Mouse (Mus musculus): ENCODE measurements around the gene Gm10964.
A peak's percentile ranks its signal among the peaks of the same experiment; 100 is the strongest.

The Gm10964 gene

GRCm38 (mm10) chr3:103734696-103735519 lies 4.3 kb upstream of the Gm10964 start:
- DNase-seq = peak; percentile 52

GRCm38 (mm10) chr3:103735776-103736600 lies 3.2 kb upstream of the Gm10964 start:
- no peak for DNase-seq

GRCm38 (mm10) chr3:103737061-103737754 lies 2.0 kb upstream of the Gm10964 start:
- DNase-seq = peak; percentile 75

GRCm38 (mm10) chr3:103737778-103738571 lies 1.2 kb upstream of the Gm10964 start, which contains the start of gene Olfml3:
Olfml3 (minus strand) TSS chr3:103738001.
- DNase-seq = peak; percentile 95

GRCm38 (mm10) chr3:103740342-103740741 lies 1.2 kb downstream of the Gm10964 start:
- DNase-seq = no peak

GRCm38 (mm10) chr3:103743208-103743607 lies 4.0 kb downstream of the Gm10964 start:
- DNase-seq = no peak

GRCm38 (mm10) chr3:103745001-103745770 lies 6.0 kb downstream of the Gm10964 start:
- DNase-seq = no peak

GRCm38 (mm10) chr3:103746711-103747110 lies 7.5 kb downstream of the Gm10964 start:
- no peak for DNase-seq

GRCm38 (mm10) chr3:103751558-103751957 lies 12.4 kb downstream of the Gm10964 start:
- no peak for DNase-seq

GRCm38 (mm10) chr3:103755351-103755750 lies 16.2 kb downstream of the Gm10964 start:
- no peak for DNase-seq

- DNase-seq = no peak
These were observed 17.8 kb downstream of the Gm10964 start for GRCm38 (mm10) chr3:103756920-103757319.

- no peak for DNase-seq
These were observed 19.3 kb downstream of the Gm10964 start for GRCm38 (mm10) chr3:103758456-103758855.

GRCm38 (mm10) chr3:103759261-103759970 lies 20.2 kb downstream of the Gm10964 start:
- no peak for DNase-seq

- no peak for DNase-seq
These were observed 27.6 kb downstream of the Gm10964 start for GRCm38 (mm10) chr3:103766789-103767188.

GRCm38 (mm10) chr3:103771531-103772130 lies 32.5 kb downstream of the Gm10964 start:
- DNase-seq = peak; percentile 81

GRCm38 (mm10) chr3:103772846-103773245 lies 33.7 kb downstream of the Gm10964 start:
- DNase-seq = peak; percentile 40

- no peak for DNase-seq
These were observed 34.3 kb downstream of the Gm10964 start for GRCm38 (mm10) chr3:103773508-103773907.

- no peak for DNase-seq
These were observed 34.8 kb downstream of the Gm10964 start for GRCm38 (mm10) chr3:103774009-103774408.

- no peak for DNase-seq
These were observed 38.8 kb downstream of the Gm10964 start for GRCm38 (mm10) chr3:103777940-103778339.

GRCm38 (mm10) chr3:103778660-103779059 lies 39.5 kb downstream of the Gm10964 start:
- DNase-seq = no peak
